Mouse (Mus musculus): ENCODE data around the gene Hus1b.

Gene Hus1b

GRCm38 (mm10) chr13:30947540-30947939 lies at the start of gene Hus1b:
Gene Hus1b, minus strand, starts transcription at chr13:30947759.
- DNase-seq (ENCODE audit: extremely low spot score, low spot score), result no peak

DNA sequence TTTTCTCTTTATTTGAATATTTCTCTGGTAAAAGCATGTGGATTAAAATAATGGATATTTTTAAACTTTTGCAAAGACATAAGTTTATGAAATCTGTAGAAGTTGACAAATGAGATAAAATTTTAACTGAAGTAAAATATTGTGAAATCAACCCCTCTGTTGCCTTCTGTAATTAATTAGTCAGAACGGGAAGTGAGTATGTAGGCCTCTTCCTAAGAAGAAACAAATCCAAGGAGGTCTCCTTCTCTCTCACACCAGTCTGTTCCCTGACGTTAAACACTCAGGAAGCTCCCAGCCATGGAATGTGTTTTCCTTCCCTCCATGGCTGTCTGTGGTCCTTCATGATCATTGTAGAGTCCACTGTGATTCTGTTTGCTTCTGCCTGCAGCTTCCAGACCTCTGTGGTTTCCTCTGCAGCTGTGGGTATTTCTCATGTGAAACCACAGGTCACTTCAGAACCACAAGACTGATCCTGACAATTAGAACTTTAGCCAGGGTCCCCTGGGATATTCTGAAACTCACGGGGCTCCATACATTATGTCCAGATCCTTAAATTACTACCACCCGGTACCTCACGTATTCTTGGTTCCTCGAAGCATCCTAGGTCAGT lies 46.8 kb upstream of the Hus1b start:
- DNase-seq (ENCODE audit: extremely low spot score, low spot score), result no peak

- DNase-seq (ENCODE audit: extremely low spot score, low spot score), result peak; percentile 56
Observed at GRCm38 (mm10) chr13:30993819-30994218, 46.3 kb upstream of the Hus1b start.

GRCm38 (mm10) chr13:30990233-30990632 lies 42.7 kb upstream of the Hus1b start:
- DNase-seq (ENCODE audit: extremely low spot score, low spot score), result no peak

DNA sequence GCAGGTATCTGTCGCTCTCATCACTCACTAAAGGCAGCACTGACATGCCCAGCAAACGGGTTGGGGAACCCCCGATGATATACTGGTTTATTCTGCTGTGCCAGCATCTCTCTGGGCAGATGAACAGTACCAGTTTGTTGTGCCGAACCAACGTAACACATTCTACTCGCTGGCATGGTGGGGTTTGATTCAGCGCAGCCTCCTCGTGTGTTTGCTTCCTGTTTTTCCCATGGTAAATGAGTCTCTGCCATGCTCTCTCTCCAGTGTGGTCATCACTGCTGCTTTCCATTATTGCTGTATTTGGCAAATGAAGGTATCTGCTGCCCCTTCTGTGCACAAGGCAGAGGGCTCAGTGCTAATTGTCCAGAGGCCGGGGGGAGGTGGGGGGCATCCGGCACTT lies 42.2 kb upstream of the Hus1b start:
- no peak for DNase-seq (ENCODE audit: extremely low spot score, low spot score)

DNA sequence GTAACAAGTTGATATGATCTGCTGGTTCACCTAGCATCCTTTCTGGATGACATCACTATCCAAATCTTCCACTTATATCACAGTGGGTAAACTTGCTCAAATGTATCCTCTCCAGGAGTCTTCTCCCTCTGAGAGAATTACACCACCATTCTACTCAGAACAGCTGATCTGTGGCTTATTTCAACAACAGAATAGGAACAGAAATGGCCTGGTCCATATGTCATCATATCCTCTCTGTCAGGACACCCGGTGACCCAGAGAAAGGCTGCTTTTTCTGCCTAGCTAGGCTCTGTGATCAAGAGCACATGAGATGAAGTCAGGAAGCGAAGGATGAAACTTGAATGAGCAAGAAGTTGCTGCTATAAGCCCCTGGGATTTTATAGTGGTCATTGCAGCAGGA lies 40.1 kb upstream of the Hus1b start:
- DNase-seq (ENCODE audit: extremely low spot score, low spot score), result no peak

- DNase-seq (ENCODE audit: extremely low spot score, low spot score), result no peak
Observed at GRCm38 (mm10) chr13:30986934-30987455, 39.4 kb upstream of the Hus1b start.

- peak; percentile 57 for DNase-seq (ENCODE audit: extremely low spot score, low spot score)
Observed at GRCm38 (mm10) chr13:30985598-30986466, 38.3 kb upstream of the Hus1b start.

- DNase-seq (ENCODE audit: extremely low spot score, low spot score), result no peak
Observed at GRCm38 (mm10) chr13:30985275-30985597, 37.7 kb upstream of the Hus1b start.

GRCm38 (mm10) chr13:30981666-30982065 lies 34.1 kb upstream of the Hus1b start:
- DNase-seq (ENCODE audit: extremely low spot score, low spot score), result no peak

DNA sequence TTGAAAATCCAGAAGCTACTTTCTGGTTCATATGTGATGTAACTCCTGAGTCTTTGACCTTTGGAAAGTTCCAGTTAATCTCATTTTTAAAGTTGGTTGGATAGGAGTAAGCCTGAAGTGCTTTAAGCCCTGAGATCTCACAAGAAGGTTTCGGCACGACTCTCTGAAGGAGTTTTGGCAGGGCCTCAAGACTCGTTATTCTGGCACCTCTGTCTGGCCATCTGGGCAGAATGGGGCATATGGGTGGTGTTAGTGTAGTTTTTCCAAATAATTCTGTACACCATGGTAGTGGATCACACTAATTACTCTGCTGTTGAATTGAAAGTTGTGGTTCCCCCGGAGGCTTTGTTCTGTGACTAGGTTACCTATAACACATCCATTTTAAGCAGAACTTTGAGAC lies 30.7 kb upstream of the Hus1b start:
- no peak for DNase-seq (ENCODE audit: extremely low spot score, low spot score)

DNA sequence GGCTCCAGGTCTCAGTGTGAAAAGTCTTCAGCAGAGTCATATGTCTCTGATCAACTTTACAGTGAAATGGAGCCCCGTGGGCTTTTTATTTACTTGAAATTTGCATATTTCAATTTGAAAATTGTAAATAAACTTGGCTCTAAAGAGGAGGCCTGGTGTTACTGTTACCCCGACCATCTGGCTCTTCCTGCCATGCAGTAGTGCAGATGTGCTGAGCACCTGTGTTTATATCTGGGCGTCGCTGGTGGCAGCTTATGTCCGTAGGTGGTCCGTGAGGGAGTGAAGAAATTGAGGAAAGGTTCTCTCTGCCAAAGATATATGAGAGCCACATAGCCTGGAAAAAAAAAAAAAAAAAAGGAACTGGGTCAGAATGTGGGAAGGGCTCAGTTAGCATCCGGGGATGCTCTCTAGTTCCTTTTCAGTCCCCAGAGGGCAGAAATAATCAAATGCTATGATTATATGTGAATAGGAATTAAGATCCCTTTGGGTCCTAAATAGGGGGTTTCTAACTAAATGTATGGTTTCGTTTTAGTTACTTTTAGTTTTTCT lies 29.1 kb upstream of the Hus1b start:
- DNase-seq (ENCODE audit: extremely low spot score, low spot score), result no peak

- DNase-seq (ENCODE audit: extremely low spot score, low spot score), result no peak
Observed at GRCm38 (mm10) chr13:30974247-30974630, 26.7 kb upstream of the Hus1b start.

- peak; percentile 92 for DNase-seq (ENCODE audit: extremely low spot score, low spot score)
Observed at GRCm38 (mm10) chr13:30973501-30974246, 26.1 kb upstream of the Hus1b start, which contains the start of the genes Exoc2 and Gm5447. Gene Exoc2, minus strand, starts transcription at chr13:30974093. Gene Gm5447, plus strand, starts transcription at chr13:30974204.

GRCm38 (mm10) chr13:30972102-30972501 lies 24.5 kb upstream of the Hus1b start:
- DNase-seq (ENCODE audit: extremely low spot score, low spot score), result no peak

GRCm38 (mm10) chr13:30971047-30971446 lies 23.5 kb upstream of the Hus1b start:
- no peak for DNase-seq (ENCODE audit: extremely low spot score, low spot score)

DNA sequence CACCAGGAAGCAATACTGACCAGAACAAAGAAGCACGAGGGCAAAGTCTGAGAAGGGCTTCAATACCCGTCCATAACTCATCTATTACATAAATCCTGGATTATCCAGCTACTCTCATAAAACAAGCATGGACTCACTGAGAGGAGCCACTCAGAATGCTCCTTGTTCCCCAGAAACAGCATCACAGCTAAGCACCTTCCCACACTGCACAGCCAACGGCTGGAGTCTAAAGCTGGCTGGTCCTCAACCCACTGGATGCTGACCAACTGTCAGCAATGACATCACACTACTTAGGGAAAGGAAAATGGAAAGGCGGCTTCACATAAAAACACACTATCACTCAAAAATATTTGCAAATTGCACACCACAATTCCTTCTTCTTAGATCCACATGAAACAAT lies 20.8 kb upstream of the Hus1b start:
- DNase-seq (ENCODE audit: extremely low spot score, low spot score), result no peak

DNA sequence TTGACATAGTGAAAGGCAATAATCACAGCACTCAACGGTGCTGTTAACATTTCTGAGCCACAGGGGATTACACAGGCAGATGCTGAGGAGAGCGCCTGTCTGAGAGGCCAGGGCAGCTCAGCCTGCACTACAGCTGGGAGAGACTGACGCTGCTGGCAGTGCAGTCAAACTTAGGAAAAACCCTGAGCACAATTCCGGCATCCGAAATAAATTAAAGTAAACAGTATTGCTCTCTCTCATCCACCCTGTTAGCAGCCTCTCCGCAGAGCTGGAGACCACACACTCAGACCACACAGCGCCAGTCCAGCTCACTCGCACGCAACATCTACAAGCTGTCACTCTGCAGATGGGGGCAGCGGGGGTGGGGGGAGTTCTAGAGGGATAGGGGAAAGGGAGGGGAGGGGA lies 18.9 kb upstream of the Hus1b start:
- DNase-seq (ENCODE audit: extremely low spot score, low spot score), result peak; percentile 45

GRCm38 (mm10) chr13:30961932-30962331 lies 14.4 kb upstream of the Hus1b start:
- no peak for DNase-seq (ENCODE audit: extremely low spot score, low spot score)

DNA sequence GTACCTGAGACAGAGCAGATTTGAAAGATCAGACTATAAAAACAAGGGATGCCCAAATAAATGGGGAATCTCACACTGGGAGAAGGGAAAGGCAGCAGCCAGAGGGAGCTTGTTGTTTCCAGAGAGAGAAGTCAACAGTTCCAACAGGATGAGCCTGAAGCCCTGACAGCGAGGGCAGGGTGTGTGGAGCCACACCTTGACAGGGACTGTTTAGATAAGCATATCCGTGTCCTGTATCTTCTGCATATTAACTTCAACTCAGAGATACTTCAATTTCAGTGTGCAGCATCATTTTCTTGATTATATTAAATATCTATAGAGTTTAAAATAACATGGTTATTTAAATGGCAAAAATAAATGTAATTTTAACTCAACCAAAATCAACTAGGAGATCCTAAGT lies 13.2 kb upstream of the Hus1b start:
- DNase-seq (ENCODE audit: extremely low spot score, low spot score), result no peak

GRCm38 (mm10) chr13:30953580-30953979 lies 6.0 kb upstream of the Hus1b start:
- DNase-seq (ENCODE audit: extremely low spot score, low spot score), result no peak

DNA sequence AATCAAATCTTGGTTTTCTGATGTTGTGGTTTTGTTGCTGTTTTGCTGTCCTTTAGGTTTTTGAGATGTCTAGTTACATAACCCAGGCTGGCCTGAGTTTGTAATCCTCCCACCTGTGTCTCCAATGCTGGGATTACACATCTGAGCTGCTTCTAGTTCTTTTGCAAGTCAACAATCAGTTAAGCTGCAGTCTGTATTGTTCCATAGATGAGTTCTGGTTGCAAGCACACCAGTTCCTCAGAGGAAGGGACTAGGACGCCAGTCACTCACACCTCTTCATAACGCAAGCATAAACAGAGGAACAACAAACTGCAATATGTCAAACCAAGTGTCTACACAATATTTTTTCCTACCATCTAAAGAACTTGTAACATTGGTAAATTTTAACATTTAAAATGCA lies 4.5 kb upstream of the Hus1b start:
- DNase-seq (ENCODE audit: extremely low spot score, low spot score), result no peak
